Mouse (Mus musculus): ENCODE measurements around the gene Gm3020. TPM values are rescaled to one million over a fixed set of nuclear protein-coding genes. Genes with fewer than 3 reads are reported as not detected.
"Not testable (repeated sequence)": the region's sequence is repeated elsewhere in the genome, so short reads cannot be mapped to it uniquely, and the experiment has no call there.

Gene Gm3020
- under 1 TPM; 0.17 to 0.18 TPM for total RNA-seq (2021)
- long read RNA-seq, experiment 1 = 0 reads
- long read RNA-seq, experiment 2 = 0 reads

- DNase-seq; intact Hi-C loops (cut with DNase I): not testable (repeated sequence)
Observed at GRCm38 (mm10) chr14:3651730-3652129, at the start of gene Gm3020. Gene Gm3020, plus strand, starts transcription at chr14:3652030.

DNA sequence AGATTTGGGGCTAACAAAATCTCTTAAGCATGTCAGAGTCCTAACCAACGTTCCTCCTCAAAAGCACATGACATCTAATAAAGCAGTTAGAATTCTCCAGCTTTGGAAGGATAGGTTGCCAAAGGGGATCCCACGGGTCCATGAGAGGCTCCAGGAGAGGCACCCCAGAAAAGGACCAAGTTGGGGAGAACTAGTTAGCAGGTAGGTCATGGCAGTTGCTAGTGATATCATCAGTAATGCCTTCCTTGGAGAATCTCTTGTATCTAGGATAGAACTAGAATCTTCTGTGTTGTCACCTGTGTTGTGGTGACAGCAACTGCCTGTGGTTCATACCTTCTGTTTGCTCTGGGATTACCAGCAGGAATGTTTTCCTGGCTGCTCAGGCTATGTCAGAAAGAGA is 17.6 kb upstream of the Gm3020 start, which contains the start of gene Gm3012:
Gene Gm3012 (plus strand): TSS at position 301 of the 400 bp plus-strand sequence.
- DNase-seq = not testable (repeated sequence)

DNA sequence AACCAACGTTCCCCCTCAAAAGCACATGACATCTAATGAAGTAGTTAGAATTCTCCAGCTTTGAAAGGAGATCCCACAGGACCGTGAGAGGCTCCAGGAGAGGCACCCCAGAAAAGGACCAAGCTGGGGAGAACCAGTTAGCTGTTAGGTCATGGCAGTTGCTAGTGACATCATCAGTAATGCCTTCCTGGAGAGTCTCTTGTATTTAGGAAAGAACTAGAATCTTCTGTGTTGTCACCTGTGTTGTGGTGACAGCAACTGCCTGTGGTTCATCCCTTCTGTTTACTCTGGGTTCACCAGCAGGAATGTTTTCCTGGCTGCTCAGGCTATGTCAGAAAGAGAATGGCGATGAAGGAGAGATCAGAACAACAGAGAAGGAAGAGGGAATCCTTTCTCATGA is 36.7 kb downstream of the Gm3020 start, which contains the start of gene Gm3043:
Gene Gm3043 (plus strand): TSS at position 301 of the 400 bp plus-strand sequence.
- intact Hi-C loops (cut with DNase I); DNase-seq: not testable (repeated sequence)

More for the DNA sequence above, 17.6 kb upstream of the Gm3020 start, which contains the start of gene Gm3012:
- intact Hi-C loops (cut with DNase I) = not testable (repeated sequence)

Other genes starting within 250 kb of the Gm3020 start
- under 1 TPM; 0.17 to 0.18 TPM for gene Gm10409, start 239.4 kb upstream of the Gm3020 start, total RNA-seq (2021)
- gene Gm3005, start 223.9 kb upstream of the Gm3020 start, total RNA-seq (2021) = not detected
- not detected for gene Gm10408, start 202.7 kb upstream of the Gm3020 start, total RNA-seq (2021)
- gene Gm3012, start 17.5 kb upstream of the Gm3020 start, total RNA-seq (2021) = not detected
- gene Gm3043, start 36.8 kb downstream of the Gm3020 start, total RNA-seq (2021) = not detected
- gene Gm3002, start 158.0 kb downstream of the Gm3020 start, total RNA-seq (2021) = not detected
- not detected for gene Gm3033, start 194.2 kb downstream of the Gm3020 start, total RNA-seq (2021)
- gene Gm2916, start 232.1 kb downstream of the Gm3020 start, total RNA-seq (2021) = not detected